11 mouse cellular contexts compared by ENCODE assay signal in the genomic region with DNA sequence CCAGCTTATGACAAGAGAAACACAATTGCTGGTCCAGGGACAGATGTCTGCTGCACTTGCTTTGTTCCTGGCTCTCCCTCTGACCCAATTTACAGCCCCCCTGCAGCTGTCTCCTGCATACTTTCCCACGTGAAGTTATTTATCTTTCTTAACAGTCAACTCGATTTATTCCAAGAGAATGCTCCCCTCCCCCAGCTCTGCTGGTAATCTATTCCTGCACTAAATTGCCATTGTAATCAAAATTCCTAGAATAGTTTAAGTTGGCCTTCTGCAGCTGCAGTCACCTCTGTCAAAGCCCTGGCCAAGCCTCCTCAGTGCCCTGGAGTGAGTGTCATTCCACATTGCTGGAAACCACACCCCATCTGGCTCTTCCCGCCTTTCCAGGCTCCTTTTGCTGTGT.
DNase-seq lines count a peak whose midpoint lies in the region; ATAC-seq and TF ChIP-seq lines count a peak whose summit lies in the region.
"Had no signal": no experiment of that assay in that cellular context is flagged by ENCODE, and none has a peak within 500 bp of the region (broad histone marks: within the 10 kb centered on the region; RNA-seq: fewer than 3 reads in every experiment).

No protein-coding gene starts in this region.

- no peak overlapping the region for H3K4me2 ChIP-seq in heart, postnatal 0 days (ENCODE audit: low read depth, low read length)
- no peak overlapping the region for H3K4me2 ChIP-seq in embryonic facial prominence, embryonic 12.5 days (replicated peaks)
- H3K4me2 ChIP-seq: limb, embryonic 15.5 days had no signal

- no peaks in the 10 kb centered on the region for H3K36me3 ChIP-seq in heart, postnatal 0 days (replicated peaks; ENCODE audit: control insufficient read depth, insufficient read depth, low read length)
- no peaks in the 10 kb centered on the region for H3K36me3 ChIP-seq in embryonic facial prominence, embryonic 12.5 days
- H3K36me3 ChIP-seq: limb, embryonic 15.5 days had no signal

- no peak overlapping the region for H3K27ac ChIP-seq in heart, postnatal 0 days (ENCODE audit: low read depth)
- H3K27ac ChIP-seq in embryonic facial prominence, embryonic 12.5 days: no peak overlapping the region
- H3K27ac ChIP-seq: limb, embryonic 15.5 days had no signal

- 6% methylated on average over 3 of the region's 3 CpGs for WGBS in heart, postnatal 0 days
- 1% methylated on average over 3 of the region's 3 CpGs for WGBS in embryonic facial prominence, embryonic 12.5 days

- no peak for TF ChIP-seq CTCF in heart, postnatal 0 days (IDR thresholded peaks at IDR 0.05; ENCODE audit: low read depth)

- no peaks in the 10 kb centered on the region for H3K27me3 ChIP-seq in heart, postnatal 0 days (ENCODE audit: control insufficient read depth, insufficient read depth, low read length)
- H3K27me3 ChIP-seq in embryonic facial prominence, embryonic 12.5 days: no peaks in the 10 kb centered on the region
- H3K27me3 ChIP-seq: limb, embryonic 15.5 days had no signal

- no peak overlapping the region for H3K4me3 ChIP-seq in heart, postnatal 0 days (ENCODE audit: low read depth, low read length)
- no peak overlapping the region for H3K4me3 ChIP-seq in embryonic facial prominence, embryonic 12.5 days
- H3K4me3 ChIP-seq: limb, embryonic 15.5 days had no signal

- no peak overlapping the region for H3K9ac ChIP-seq in heart, postnatal 0 days (replicated peaks; ENCODE audit: low read depth, low read length)
- H3K9ac ChIP-seq in embryonic facial prominence, embryonic 12.5 days: no peak overlapping the region
- H3K9ac ChIP-seq: limb, embryonic 15.5 days had no signal

- DNase-seq in heart, postnatal 0 days (ENCODE audit: low spot score): peak; percentile 18
- no peak for DNase-seq in heart, postnatal 4 days
- DNase-seq in Muller cell, postnatal 12 days (ENCODE audit: inconsistent ontology term): peak; percentile 87
- peak; percentile 59 for DNase-seq in kidney, postnatal 36 days
- no peak for DNase-seq in frontal cortex, postnatal 10 days (ENCODE audit: low spot score in 2 of 2)
- no peak for DNase-seq in right cerebral cortex, adult 2 months (ENCODE audit: low spot score in 2 of 2)
- no peak for DNase-seq in cerebellum, postnatal 4 days (ENCODE audit: low spot score in 2 of 2)
- DNase-seq: cerebellum, adult 18-20 months; right cerebral cortex, postnatal 4 days had no signal

- peaks cover 6% of the 10 kb centered on the region for H3K4me1 ChIP-seq in heart, postnatal 0 days (ENCODE audit: control insufficient read depth, insufficient read depth)
- peaks cover 13% of the 10 kb centered on the region for H3K4me1 ChIP-seq in embryonic facial prominence, embryonic 12.5 days

- no peaks in the 10 kb centered on the region for H3K9me3 ChIP-seq in heart, postnatal 0 days (replicated peaks; ENCODE audit: control insufficient read depth, low read length)
- H3K9me3 ChIP-seq in embryonic facial prominence, embryonic 12.5 days: no peaks in the 10 kb centered on the region
- H3K9me3 ChIP-seq: limb, embryonic 15.5 days had no signal

- ATAC-seq in heart, postnatal 0 days (ENCODE audit: insufficient read depth, low read depth): peak; percentile 51; the same call in 1 of the 2 replicates
- 0 out of 2 replicates have a peak, but pooled peaks have one; percentile 35 for ATAC-seq in embryonic facial prominence, embryonic 12.5 days (ENCODE audit: insufficient number of reproducible peaks, insufficient read depth, low FRiP score, low TSS enrichment)

- TF ChIP-seq EP300 in heart, postnatal 0 days (IDR thresholded peaks at IDR 0.05; ENCODE audit: low read depth): no peak

Comparison
In these comparisons a context has a peak if more than half of its experiments do, and no peak if none do; other contexts are left out.
1. DNase-seq: peak in heart, postnatal 0 days (single experiment), Muller cell, postnatal 12 days (single experiment) and kidney, postnatal 36 days (2 of 2); none in heart, postnatal 4 days (single experiment), frontal cortex, postnatal 10 days (0 of 2), right cerebral cortex, adult 2 months (0 of 2) and cerebellum, postnatal 4 days (0 of 2).